Mouse (Mus musculus) liver, adult 2 months (tissue): ENCODE measurements around the gene Lbh. TPM values are rescaled to one million over a fixed set of nuclear protein-coding genes. Genes with fewer than 3 reads are reported as not detected.
A peak's percentile ranks its signal among the peaks of the same experiment; 100 is the strongest.

ENCODE experiments used
- DNase-seq: peaks from one replicate; pipeline ENCODE4 v3.0.0-alpha.2; 2011; ENCODE audit warnings: low read depth, low spot score; ENCODE audit errors: extremely low read depth
- H3K27ac ChIP-seq: fragments of 200-500 bp; replicated peaks from 2 replicates; pipeline ENCODE4 v1.5.1; 2012; ENCODE audit warnings: low read depth, mild to moderate bottlenecking, control low read depth, inconsistent platforms, low read length; ENCODE audit not compliant: insufficient read depth
- H3K27me3 ChIP-seq: fragments of 200-500 bp; 2 replicates; pipeline ENCODE4 v1.6.1; 2012; ENCODE audit warnings: mild to moderate bottlenecking, moderate library complexity, low read length, inconsistent platforms; ENCODE audit not compliant: control insufficient read depth, insufficient read depth
- H3K36me3 ChIP-seq: fragments of 200-500 bp; 2 replicates; pipeline ENCODE4 v1.6.1; 2012; ENCODE audit warnings: low read length, inconsistent platforms; ENCODE audit not compliant: control insufficient read depth, insufficient read depth
- H3K4me1 ChIP-seq: fragments of 200-500 bp; 2 replicates; pipeline ENCODE4 v1.6.1; 2011; ENCODE audit warnings: low read length; ENCODE audit not compliant: control insufficient read depth, insufficient read depth
- H3K4me3 ChIP-seq: fragments of 200-500 bp; 2 replicates; pipeline ENCODE4 v1.5.1; 2011; ENCODE audit warnings: low read depth, mild to moderate bottlenecking, control low read depth, low read length, moderate library complexity; ENCODE audit not compliant: insufficient read depth
- H3K79me2 ChIP-seq: fragments of 200-500 bp; 2 replicates; pipeline ENCODE4 v1.6.1; 2012; ENCODE audit warnings: inconsistent platforms, mild to moderate bottlenecking, low read length, moderate library complexity; ENCODE audit not compliant: control insufficient read depth, insufficient read depth
- H3K9ac ChIP-seq: fragments of 200-500 bp; 2 replicates; pipeline ENCODE4 v1.6.1; 2012; ENCODE audit warnings: low read depth, mild to moderate bottlenecking, control low read depth, inconsistent platforms, low read length
- CTCF ChIP-seq: fragments of 200-500 bp; IDR thresholded peaks from 2 replicates; pipeline ENCODE4 v1.5.1; 2011; ENCODE audit warnings: low read depth, low read length, control low read depth
- POLR2A ChIP-seq: fragments of 200-500 bp; IDR thresholded peaks from 2 replicates; pipeline ENCODE4 v1.6.1; 2011; ENCODE audit warnings: low read length, control low read depth; ENCODE audit not compliant: insufficient read depth; ENCODE audit errors: extremely low read depth
- WGBS: fragments of 180-500 bp; shearing (Covaris S2); methylation state at CpG from one replicate; pipeline ENCODE4 v1.1.7; 2018; 5-methylcytosine and 5-hydroxymethylcytosine counted together
- polyA plus RNA-seq: library from polyadenylated mRNA; depleted of rRNA; stranded (reverse); fragments of >200 nt; gene quantifications from 2 replicates; pipeline ENCODE4 v1.2.3, GENCODE M21; 2012
- total RNA-seq: library from RNA; depleted of rRNA; stranded (reverse); fragments of >200 nt; gene quantifications from 2 replicates; pipeline ENCODE4 v1.2.3, GENCODE M21; 2014

Lbh gene
- total and polyA plus RNA-seq, 2 experiments = 3.6 to 9.6 TPM

- no peak for DNase-seq
- Histone ChIP-seq H3K9ac (no peak overlapping the region), H3K4me3 (no peak overlapping the region), H3K36me3 (no peaks in the 10 kb centered on the region), H3K4me1 (no peaks in the 10 kb centered on the region; the same call in 1 of the 2 replicates), H3K27me3 (no peaks in the 10 kb centered on the region), H3K27ac (no peak overlapping the region), H3K79me2 (no peaks in the 10 kb centered on the region)
- 80% methylated on average over 2 of the region's 2 CpGs for WGBS
- no peak for TF ChIP-seq CTCF
- no peak for TF ChIP-seq POLR2A
Measured at GRCm38 (mm10) chr17:72914082-72914481, 4.0 kb upstream of the Lbh start.

- 3% methylated on average over 37 of the region's 37 CpGs for WGBS
- no peaks in the 10 kb centered on the region for H3K27me3 ChIP-seq
- H3K36me3 ChIP-seq = no peaks in the 10 kb centered on the region
- peak overlapping the region; percentile 46 for H3K9ac ChIP-seq
- H3K4me3 ChIP-seq = peak overlapping the region; percentile 92
- no peaks in the 10 kb centered on the region; the same call in 1 of the 2 replicates for H3K79me2 ChIP-seq
- DNase-seq = no peak
- TF ChIP-seq CTCF (peak; percentile 44; the same call in 1 of the 2 replicates), POLR2A (no peak)
- H3K27ac ChIP-seq = peak overlapping the region; percentile 30
- no peaks in the 10 kb centered on the region; the same call in 1 of the 2 replicates for H3K4me1 ChIP-seq
Measured at GRCm38 (mm10) chr17:72917241-72918030, 669 bp upstream of the Lbh start.

GRCm38 (mm10) chr17:72918571-72919541 is 751 bp downstream of the Lbh start:
- H3K27ac ChIP-seq = peak overlapping the region; percentile 65
- peak overlapping the region; percentile 80 for H3K9ac ChIP-seq
- no peaks in the 10 kb centered on the region; the same call in 1 of the 2 replicates for H3K4me1 ChIP-seq
- no peaks in the 10 kb centered on the region for H3K27me3 ChIP-seq
- no peak for DNase-seq
- 1% methylated on average over 54 of the region's 54 CpGs for WGBS
- no peaks in the 10 kb centered on the region for H3K36me3 ChIP-seq
- no peaks in the 10 kb centered on the region; the same call in 1 of the 2 replicates for H3K79me2 ChIP-seq
- TF ChIP-seq POLR2A = no peak
- TF ChIP-seq CTCF = no peak
- peak overlapping the region; percentile 92 for H3K4me3 ChIP-seq

DNA sequence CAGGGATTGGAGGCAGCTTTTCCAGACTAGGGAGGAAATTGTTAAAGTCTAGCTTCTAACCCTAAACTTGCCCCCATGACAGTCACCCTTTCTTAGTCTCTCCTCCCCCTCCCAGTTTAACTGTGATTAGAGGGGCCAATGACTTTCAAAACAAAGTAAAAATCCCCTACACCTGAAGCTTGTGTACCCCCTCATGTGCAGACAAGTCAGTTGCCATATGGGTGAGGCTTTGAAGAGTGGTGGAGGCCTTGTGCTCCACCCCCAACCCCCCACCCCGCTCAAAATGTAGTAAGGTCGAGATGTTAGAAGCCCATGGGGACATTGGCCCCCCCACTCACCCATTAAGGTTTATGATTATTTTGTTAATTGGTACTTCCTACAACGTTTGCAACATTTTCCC is 1.5 kb downstream of the Lbh start:
- Histone ChIP-seq H3K27me3 (no peaks in the 10 kb centered on the region), H3K4me3 (peak overlapping the region; percentile 92), H3K27ac (peak overlapping the region; percentile 65; the same call in 1 of the 2 replicates), H3K9ac (peak overlapping the region; percentile 80), H3K79me2 (no peaks in the 10 kb centered on the region; the same call in 1 of the 2 replicates), H3K4me1 (no peaks in the 10 kb centered on the region; the same call in 1 of the 2 replicates), H3K36me3 (no peaks in the 10 kb centered on the region)
- WGBS = 22% methylated on average over 3 of the region's 3 CpGs
- TF ChIP-seq POLR2A (no peak), CTCF (no peak)
- DNase-seq = no peak

GRCm38 (mm10) chr17:72920430-72920829 is 2.3 kb downstream of the Lbh start:
- H3K9ac ChIP-seq = peak overlapping the region; percentile 6; the same call in 1 of the 2 replicates
- WGBS = 38% methylated on average over 2 of the region's 2 CpGs
- no peaks in the 10 kb centered on the region; the same call in 1 of the 2 replicates for H3K79me2 ChIP-seq
- TF ChIP-seq POLR2A (no peak), CTCF (no peak)
- no peaks in the 10 kb centered on the region for H3K36me3 ChIP-seq
- DNase-seq = no peak
- no peaks in the 10 kb centered on the region for H3K27me3 ChIP-seq
- H3K27ac ChIP-seq = no peak overlapping the region
- H3K4me1 ChIP-seq = peaks cover 2% of the 10 kb centered on the region; the same call in 1 of the 2 replicates
- peak overlapping the region; percentile 25; the same call in 1 of the 2 replicates for H3K4me3 ChIP-seq
